Mouse (Mus musculus) kidney, postnatal 25 days (tissue): ENCODE data around the gene Olfr292.

Experiments used
- DNase-seq, 2 experiments: peaks; one replicate each; pipeline ENCODE4 v3.0.0; 2021; ENCODE audit warnings: mixed read lengths in 2 of 2

Olfr292 gene

DNA sequence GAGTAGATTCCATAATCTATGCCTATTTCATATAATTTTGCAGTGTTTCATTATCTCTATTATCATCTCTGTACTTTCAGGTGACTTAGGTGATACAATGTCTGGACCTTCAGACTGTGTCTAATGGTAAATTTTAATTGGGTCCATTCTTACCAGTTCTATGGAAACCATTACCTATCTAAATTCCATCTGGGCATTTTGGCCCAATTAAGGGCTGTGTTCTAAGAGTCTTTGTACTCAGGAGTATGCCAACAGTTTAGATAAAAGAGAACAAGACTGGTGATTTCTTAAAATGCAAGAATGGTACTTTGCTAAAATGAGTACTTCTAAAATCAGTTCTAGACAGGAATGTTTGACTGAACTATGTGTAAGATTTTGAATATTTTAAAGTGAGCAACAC is at the start of gene Olfr292:
Gene Olfr292, plus strand, starts transcription at position 301 of the 400 bp plus-strand sequence.
- DNase-seq: no peak

DNA sequence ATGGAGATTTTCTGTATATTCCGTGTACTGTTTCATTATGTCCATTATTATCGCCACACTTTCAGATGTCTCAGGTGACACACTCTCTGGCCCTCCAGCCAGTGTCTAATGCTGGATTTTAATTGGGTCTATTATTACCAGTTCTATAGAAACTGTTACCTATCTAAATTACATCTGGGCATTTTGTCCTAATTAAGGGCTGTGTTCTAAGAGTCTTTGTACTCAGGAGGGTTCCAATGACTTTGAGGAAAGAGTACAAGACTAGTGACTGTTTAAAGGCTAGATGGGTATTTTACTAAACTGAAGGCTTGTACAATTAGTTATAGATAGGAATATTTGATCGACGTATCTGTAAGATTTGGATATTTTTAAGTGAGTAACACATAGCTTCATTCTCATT is 39.4 kb upstream of the Olfr292 start, which contains the start of gene Olfr293:
Gene Olfr293, plus strand, starts transcription at position 301 of the 400 bp plus-strand sequence.
- no peak for DNase-seq

DNA sequence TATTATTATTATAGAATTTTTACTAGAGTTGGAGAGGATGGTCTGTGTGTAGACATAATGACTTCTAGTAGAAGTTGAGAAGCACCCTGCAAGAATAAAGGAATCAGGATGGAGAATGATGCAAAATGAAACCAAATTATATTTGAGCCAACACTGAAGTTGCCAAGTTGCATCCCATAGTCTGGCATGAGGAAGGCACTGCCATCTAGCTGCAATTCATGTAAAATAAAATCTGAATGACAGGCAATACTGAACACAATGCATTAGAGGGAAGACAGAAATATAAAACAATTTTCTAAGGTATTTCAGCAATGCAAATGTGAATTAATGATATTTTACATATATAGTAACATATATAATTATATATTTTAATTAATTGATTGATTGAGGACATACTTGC is 36.9 kb downstream of the Olfr292 start:
- DNase-seq: no peak
